Mouse (Mus musculus) thymus, adult 18-20 months (tissue): ENCODE measurements around the gene Fgfr2.
A peak's percentile ranks its signal among the peaks of the same experiment; 100 is the strongest.
"Not testable (repeated sequence)": the region's sequence is repeated elsewhere in the genome, so short reads cannot be mapped to it uniquely, and the experiment has no call there.

Source experiments
- DNase-seq, 2 experiments: peaks; one replicate each; pipeline ENCODE4 v3.0.0; 2022; ENCODE audit warnings: mixed read lengths in 2 of 2

The Fgfr2 gene

DNA sequence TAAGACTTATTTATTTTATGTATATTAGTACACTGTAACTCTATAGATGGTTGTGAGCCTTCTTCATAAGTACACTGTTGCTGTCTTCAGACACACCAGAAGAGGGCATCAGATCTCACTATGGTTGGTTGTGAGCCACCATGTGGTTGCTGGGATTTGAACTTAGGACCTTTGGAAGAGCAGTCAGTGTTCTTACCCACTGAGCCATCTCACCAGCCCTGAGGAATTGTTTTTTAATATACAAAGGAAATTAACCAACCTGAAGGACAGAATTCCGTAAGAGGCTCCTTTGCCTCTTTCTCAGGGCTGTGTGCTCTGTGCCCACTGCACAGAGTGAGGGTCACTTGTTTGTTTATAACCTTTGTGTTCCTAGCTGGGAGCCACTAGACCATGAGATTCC is 2455.1 kb downstream of the Fgfr2 start:
- DNase-seq = not testable (repeated sequence)

- DNase-seq = no peak
These were observed 2457.8 kb downstream of the Fgfr2 start for GRCm38 (mm10) chr7:130665358-130665757.

- DNase-seq = no peak
These were observed 2458.5 kb downstream of the Fgfr2 start for GRCm38 (mm10) chr7:130664629-130665028.

GRCm38 (mm10) chr7:130664037-130664436 is 2459.1 kb downstream of the Fgfr2 start:
- no peak for DNase-seq

DNA sequence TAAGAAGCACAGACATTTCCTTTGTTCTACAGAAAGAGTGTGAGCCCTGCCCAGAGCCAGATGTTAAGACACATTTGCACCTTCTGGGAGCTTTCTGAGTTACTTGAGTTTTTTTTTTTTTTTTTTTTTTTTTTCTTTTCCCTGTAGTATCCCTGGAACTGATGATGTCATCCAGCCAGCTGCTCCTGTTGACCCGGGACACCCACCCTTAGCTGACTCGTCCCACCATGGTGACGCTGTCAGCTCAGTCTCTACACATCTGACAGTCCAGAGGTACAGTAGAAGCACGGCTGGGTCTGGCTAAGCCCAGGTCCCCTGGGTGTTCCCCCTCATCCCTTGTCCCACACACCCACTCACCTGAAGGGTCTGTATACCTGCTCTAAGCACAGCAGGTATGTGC is 2460.3 kb downstream of the Fgfr2 start:
- no peak for DNase-seq

DNA sequence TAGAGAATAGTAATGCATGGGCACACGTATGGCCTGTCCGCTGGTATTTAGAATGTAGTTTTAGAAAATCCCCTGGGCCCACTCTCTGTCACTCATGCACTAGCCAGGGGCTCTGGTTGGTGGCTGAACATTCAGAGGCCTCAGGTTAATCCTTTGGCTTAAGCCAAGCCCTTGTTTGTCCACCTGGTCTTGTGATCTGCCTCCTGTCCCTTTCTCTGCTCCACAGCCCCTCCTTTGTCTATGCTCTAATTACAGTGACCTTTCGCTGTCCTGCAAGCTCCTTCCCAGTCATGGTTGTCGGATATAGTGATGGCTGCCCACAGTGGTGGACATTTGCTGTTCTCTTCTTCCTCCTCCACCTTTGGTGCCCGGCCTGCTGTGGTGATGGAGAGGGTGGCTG is 2460.9 kb downstream of the Fgfr2 start:
- no peak for DNase-seq

- no peak for DNase-seq
These were observed 2464.0 kb downstream of the Fgfr2 start for GRCm38 (mm10) chr7:130659129-130659528.

GRCm38 (mm10) chr7:130657751-130658150 is 2465.4 kb downstream of the Fgfr2 start:
- DNase-seq = no peak

- no peak for DNase-seq
These were observed 2466.2 kb downstream of the Fgfr2 start for GRCm38 (mm10) chr7:130656965-130657364.

- no peak for DNase-seq
These were observed 2468.6 kb downstream of the Fgfr2 start for GRCm38 (mm10) chr7:130654562-130654961.

DNA sequence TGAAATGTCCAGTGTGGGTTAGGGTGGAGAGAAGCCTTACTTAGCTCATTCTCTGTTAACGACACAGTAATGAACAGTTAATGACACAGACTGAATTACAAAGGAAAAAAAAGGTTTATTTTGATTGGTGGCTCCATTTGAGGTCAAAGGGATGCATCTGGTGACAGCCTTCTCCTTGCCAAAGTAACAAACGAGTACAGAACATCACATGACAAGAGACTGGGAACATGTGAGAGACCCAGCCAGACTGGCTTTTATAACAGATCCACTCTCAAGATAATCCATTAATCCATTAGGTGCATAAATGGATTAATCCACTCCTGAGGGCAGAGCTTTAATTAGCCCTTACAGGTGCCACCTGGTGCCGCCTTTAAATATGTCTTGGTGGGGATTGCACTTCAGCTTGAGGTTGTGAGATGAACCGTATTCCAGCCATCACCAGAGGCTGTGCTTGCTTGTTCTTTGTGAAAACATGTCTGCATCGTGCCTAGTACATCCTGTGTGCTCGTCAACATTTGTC is 2470.1 kb downstream of the Fgfr2 start:
- DNase-seq = no peak

DNA sequence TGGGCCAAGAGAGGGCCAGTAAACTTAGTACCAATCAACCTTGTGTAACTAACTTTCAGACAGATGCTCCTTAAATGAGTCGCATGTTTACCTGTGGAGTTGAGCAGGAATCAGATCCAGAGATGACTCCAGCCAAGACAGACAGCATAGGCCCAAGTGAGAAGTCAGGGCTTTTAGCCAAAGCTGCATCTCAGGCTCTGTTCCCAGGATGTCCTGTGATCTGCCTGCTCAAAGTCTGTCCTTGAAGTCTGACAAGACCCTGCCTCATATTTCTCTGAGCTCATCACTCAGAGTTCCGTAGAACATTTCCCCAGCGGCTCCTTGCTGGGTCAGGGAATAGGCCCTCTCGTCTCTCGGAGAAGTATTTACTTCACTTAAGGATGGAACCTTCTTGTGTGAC is 2472.5 kb downstream of the Fgfr2 start:
- no peak for DNase-seq

DNA sequence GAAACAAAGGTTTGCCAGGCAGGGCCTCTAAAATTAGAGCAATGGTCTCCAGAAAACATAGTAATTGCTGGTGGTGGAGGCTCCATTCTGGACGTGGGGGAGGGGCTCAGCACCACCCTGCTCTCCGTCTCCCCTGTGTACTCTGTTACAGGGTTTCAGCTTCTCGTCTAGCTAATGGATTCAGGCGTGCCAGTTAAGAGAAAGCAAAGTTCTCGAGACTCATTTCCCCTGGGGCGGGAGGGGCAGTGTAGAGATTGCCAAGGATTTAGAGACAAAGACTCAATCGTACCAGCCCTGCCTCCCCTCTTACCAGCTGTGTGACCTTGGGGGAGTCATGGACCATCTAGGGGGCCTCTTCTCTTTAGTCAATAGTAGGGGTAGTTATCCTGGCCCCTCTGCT is 2473.9 kb downstream of the Fgfr2 start:
- DNase-seq = no peak

GRCm38 (mm10) chr7:130648061-130648460 is 2475.1 kb downstream of the Fgfr2 start:
- DNase-seq = no peak

GRCm38 (mm10) chr7:130646762-130647139 is 2476.4 kb downstream of the Fgfr2 start:
- peak; percentile 52 to 54 for DNase-seq

DNA sequence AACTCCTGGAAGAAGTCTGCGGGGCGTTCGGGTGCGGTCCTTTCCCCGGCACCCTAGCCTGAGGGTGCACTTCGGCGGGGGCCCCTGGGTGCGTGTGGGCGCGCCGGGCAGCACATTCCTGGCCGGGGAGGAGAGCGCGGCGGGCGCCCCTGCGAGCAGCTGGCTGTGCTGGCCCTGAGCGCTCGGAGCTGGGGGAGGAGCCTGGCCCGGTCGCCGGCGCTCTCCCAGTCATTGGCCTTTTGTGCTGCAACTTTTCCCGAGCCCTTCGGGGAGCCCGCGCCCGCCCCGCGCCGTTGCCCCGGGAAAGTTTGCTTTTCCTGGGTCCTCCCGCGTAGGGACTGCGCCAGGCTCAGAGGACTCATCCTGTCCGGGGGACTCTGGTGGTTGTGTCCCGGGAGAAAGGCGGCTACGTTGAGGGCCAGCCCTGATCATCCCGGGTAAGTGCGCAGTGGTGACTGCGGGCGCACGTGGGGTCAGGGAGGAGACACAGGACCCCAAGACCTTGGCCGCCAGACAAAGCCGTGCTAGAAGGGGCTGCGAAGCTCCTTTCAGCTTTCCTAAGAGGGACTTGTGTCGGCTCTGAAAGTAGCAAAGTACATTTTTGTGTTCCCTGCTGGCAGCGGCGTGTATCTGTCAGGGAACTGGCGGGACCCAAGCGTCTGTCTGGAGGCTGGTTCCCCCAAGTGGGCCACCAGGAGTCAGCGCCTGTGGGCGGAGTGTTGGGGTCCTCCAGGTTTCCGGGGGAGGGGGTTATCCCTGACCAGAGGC is 2477.0 kb downstream of the Fgfr2 start:
- peak; percentile 39 to 47 for DNase-seq

DNA sequence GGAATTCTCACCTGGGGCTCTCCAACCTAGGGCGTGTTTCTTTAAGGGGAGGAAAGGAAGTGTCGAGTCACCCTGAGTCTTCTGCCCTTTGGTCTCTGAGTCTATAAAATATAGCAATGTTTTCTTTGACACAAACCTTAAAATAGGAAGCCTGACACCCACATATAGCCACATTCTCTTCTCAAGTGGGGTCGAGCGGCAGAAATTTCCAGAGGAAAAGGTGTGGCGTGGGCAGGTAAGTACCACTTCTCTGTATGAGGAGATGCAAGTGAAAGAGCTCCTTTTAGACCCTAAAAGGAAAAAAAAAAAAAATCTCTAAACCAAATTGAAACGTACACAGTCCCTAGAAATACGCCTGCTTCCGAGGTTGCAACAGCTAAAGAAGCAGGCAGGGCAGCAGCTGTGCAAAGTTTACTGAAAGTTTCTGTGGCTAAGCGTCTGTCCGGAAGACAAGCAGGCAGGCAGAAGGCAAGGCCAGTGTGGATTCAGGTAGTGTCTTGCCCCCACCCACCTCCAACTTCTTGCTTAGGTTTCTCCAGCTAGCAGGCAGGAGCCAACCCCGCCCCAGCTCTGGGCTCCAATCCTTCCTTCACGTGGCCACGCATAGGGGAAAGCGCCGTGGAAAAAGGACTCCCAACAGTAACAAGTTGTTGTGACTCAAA is 2477.7 kb downstream of the Fgfr2 start:
- peak; percentile 26 to 51 for DNase-seq

DNA sequence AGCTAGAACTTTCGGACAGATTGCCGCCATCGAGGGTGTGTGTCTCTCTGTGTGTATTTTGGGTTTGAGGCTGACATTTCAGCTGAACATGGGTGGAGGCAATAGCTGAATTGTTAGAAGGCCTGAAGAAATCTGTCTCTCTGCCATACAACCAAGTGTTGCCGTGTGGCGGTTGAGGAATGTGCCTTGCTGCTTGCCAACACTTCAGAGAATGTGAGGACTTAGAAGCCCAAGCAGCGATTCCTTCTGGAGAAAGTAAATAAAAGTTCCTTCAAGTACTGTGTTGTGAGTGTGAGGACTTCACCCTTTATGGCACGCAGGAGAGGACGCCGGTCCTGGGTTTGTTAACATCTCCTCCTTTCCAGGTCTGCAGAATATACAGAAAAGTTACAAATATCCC is 2482.5 kb downstream of the Fgfr2 start:
- no peak for DNase-seq

GRCm38 (mm10) chr7:130637811-130638210 is 2485.3 kb downstream of the Fgfr2 start:
- DNase-seq = no peak

DNA sequence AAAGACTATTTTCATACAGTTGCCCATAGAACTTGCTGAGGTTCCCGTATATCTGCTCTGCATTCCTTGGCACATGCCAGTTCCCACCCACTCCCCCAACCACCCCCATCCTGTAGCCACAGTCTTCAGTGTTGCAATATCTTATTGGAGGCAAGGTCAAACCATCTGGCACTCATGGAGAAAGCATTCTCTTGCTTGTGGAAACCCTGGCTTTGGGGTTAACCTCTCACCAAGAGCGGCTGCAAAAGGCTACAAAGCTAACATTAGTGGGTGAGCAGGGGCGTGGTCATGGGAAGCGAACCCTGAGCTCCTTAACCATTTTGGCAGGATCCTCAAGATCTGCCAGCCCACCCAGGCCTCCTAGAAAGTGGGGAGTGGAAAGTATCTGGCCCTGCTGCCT is 2486.2 kb downstream of the Fgfr2 start:
- no peak for DNase-seq

- DNase-seq = no peak
These were observed 2486.9 kb downstream of the Fgfr2 start for GRCm38 (mm10) chr7:130636274-130636673.

DNA sequence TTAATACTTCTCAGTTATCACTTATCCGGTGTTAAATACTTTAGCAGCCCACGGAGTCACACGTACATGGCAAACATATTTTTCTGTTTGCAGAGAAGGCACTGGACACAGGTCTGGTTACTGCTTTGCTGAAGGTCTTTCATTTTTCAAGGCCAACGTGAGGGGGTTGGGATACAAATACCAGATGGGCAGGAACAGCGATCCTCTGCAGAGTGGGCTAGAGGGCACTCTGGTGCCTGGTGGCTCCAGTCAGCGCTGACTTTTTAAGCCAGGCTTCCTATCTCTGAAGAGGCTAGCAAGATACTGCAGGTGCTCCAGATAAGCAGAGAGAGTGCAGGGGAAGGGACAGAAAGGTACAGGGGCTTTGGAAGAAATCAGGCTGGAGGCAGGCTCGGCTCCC is 2487.9 kb downstream of the Fgfr2 start:
- DNase-seq = no peak

DNA sequence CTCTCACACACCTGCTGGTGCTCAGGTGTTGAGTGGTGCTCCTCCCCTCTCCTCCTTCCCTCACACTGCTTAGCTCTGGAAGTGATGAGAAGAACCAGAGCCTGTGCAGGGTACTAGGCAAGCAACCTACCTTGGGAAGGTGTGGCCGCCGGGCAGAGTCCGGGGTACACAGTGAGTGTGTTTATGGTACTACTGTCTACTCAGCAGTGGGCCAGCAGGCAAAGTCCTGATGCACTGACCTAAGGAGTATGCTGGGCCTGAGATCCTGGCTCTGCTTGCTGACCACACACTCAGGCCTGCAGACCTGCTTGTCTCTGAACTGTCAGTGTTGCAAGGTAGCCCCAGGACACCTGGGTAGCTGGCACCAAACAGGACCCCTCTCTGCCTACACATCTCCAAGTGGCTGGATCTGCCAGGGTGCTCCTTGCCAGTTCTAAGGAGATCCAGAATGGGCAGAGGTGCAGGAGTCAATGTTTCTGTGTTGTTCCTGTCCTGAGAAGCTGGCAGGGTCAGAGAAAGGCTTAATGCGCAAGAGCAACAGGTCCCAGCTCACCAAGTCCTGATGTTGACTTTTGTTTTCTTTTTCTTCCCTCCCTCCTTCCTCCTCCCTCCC is 2488.8 kb downstream of the Fgfr2 start:
- no peak for DNase-seq

DNA sequence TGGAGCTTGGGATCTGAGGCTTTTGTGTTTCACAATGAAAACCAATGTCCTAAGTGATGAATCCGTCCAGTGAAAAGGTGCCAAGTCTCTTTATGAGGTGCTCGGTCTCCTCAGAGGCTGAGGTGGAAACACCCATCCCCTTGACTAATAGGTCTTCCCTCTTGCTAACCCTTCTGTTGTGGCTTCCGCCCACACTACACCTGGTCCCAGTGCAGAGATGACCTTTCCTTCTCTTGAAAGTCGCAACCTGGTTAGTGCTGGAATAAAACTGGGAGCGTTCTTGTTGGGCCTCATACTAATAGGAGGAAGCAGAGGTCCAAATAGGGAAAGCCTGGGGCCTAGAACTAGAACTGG is 2490.8 kb downstream of the Fgfr2 start:
- DNase-seq = no peak
